Mouse (Mus musculus): Measurements from ENCODE around the gene Rusc2. TPM values are rescaled to one million over a fixed set of nuclear protein-coding genes. Genes with fewer than 3 reads are reported as not detected.

The Rusc2 gene
- polyA plus RNA-seq, 1 experiment from 2014 or later, result 1.4 TPM

GRCm38 (mm10) chr4:43432832-43433231, 51.1 kb downstream of the Rusc2 start:
- Histone ChIP-seq H3K4me2 (no peak overlapping the region), H3K36me3 (ENCODE audit: control insufficient read depth, insufficient read depth, low read length) (no peaks in the 10 kb centered on the region), H3K27ac (ENCODE audit: low read depth, low read length) (no peak overlapping the region), H3K27me3 (replicated peaks; ENCODE audit: control insufficient read depth, insufficient read depth, low read length) (peaks cover 20% of the 10 kb centered on the region), H3K4me1 (replicated peaks; ENCODE audit: control insufficient read depth, insufficient read depth, low read length) (no peaks in the 10 kb centered on the region; the same call in 1 of the 2 replicates), H3K9ac (ENCODE audit: low read depth, low read length) (no peak overlapping the region), H3K4me3 (ENCODE audit: low read depth, low read length) (no peak overlapping the region), H3K9me3 (ENCODE audit: control insufficient read depth, low read length) (no peaks in the 10 kb centered on the region)
- DNase-seq (ENCODE audit: low spot score) (no peak), ATAC-seq (replicated peaks; ENCODE audit: low FRiP score) (no peak)
- 76% methylated on average over 1 of the region's 1 CpGs for WGBS

- Histone ChIP-seq H3K9ac (ENCODE audit: low read depth, low read length) (peak within 1 kb of the TSS; percentile 84), H3K36me3 (ENCODE audit: control insufficient read depth, insufficient read depth, low read length) (no peaks in the 10 kb centered on the region; the same call in 1 of the 2 replicates), H3K9me3 (ENCODE audit: control insufficient read depth, low read length) (no peaks in the 10 kb centered on the region), H3K27me3 (replicated peaks; ENCODE audit: control insufficient read depth, insufficient read depth, low read length) (no peaks in the 10 kb centered on the region; the same call in none of the 2 replicates), H3K4me1 (replicated peaks; ENCODE audit: control insufficient read depth, insufficient read depth, low read length) (0 out of 2 replicates have a peak, but pooled peaks cover 8% of the 10 kb centered on the region), H3K27ac (ENCODE audit: low read depth, low read length) (peak within 1 kb of the TSS; percentile 84), H3K4me3 (ENCODE audit: low read depth, low read length) (peak within 1 kb of the TSS; percentile 72), H3K4me2 (peak within 1 kb of the TSS; percentile 88)
- ATAC-seq (replicated peaks; ENCODE audit: low FRiP score) (no peak), DNase-seq (ENCODE audit: low spot score) (no peak)
- whole genome bisulfite sequencing, result 26% methylated on average over 4 of the region's 4 CpGs
Observed at GRCm38 (mm10) chr4:43441639-43442038, 59.9 kb downstream of the Rusc2 start, which contains the start of gene Tesk1. Gene Tesk1, plus strand, starts transcription at chr4:43441939.

- no peaks in the 10 kb centered on the region; the same call in none of the 2 replicates for H3K27me3 ChIP-seq (replicated peaks; ENCODE audit: control insufficient read depth, insufficient read depth, low read length)
- H3K4me2 ChIP-seq, result peak overlapping the region; percentile 88
- H3K9ac ChIP-seq (ENCODE audit: low read depth, low read length), result peak overlapping the region; percentile 84
- no peaks in the 10 kb centered on the region for H3K9me3 ChIP-seq (ENCODE audit: control insufficient read depth, low read length)
- DNase-seq (ENCODE audit: low spot score) (peak; percentile 98), ATAC-seq (replicated peaks; ENCODE audit: low FRiP score) (peak; percentile 94)
- peak overlapping the region; percentile 84 for H3K27ac ChIP-seq (ENCODE audit: low read depth, low read length)
- WGBS, result under 1% methylated on average over 33 of the region's 33 CpGs
- 0 out of 2 replicates have a peak, but pooled peaks cover 8% of the 10 kb centered on the region for H3K4me1 ChIP-seq (replicated peaks; ENCODE audit: control insufficient read depth, insufficient read depth, low read length)
- H3K36me3 ChIP-seq (ENCODE audit: control insufficient read depth, insufficient read depth, low read length), result peaks cover 2% of the 10 kb centered on the region; the same call in 1 of the 2 replicates
- peak overlapping the region; percentile 72 for H3K4me3 ChIP-seq (ENCODE audit: low read depth, low read length)
Observed at GRCm38 (mm10) chr4:43442044-43442443, 60.3 kb downstream of the Rusc2 start.

- ATAC-seq (replicated peaks; ENCODE audit: low FRiP score) (peak; percentile 72), DNase-seq (ENCODE audit: low spot score) (peak; percentile 78)
- Histone ChIP-seq H3K27me3 (replicated peaks; ENCODE audit: control insufficient read depth, insufficient read depth, low read length) (no peaks in the 10 kb centered on the region; the same call in none of the 2 replicates), H3K36me3 (ENCODE audit: control insufficient read depth, insufficient read depth, low read length) (peaks cover 2% of the 10 kb centered on the region; the same call in 1 of the 2 replicates), H3K9ac (ENCODE audit: low read depth, low read length) (peak overlapping the region; percentile 84), H3K4me1 (replicated peaks; ENCODE audit: control insufficient read depth, insufficient read depth, low read length) (0 out of 2 replicates have a peak, but pooled peaks cover 8% of the 10 kb centered on the region), H3K9me3 (ENCODE audit: control insufficient read depth, low read length) (no peaks in the 10 kb centered on the region), H3K27ac (ENCODE audit: low read depth, low read length) (peak overlapping the region; percentile 84), H3K4me3 (ENCODE audit: low read depth, low read length) (peak overlapping the region; percentile 72), H3K4me2 (peak overlapping the region; percentile 88)
- under 1% methylated on average over 88 of the region's 88 CpGs for WGBS
Observed at GRCm38 (mm10) chr4:43442456-43443361, 60.9 kb downstream of the Rusc2 start.

- WGBS, result 4% methylated on average over 28 of the region's 28 CpGs
- no peak for ATAC-seq (replicated peaks; ENCODE audit: low FRiP score)
Observed at GRCm38 (mm10) chr4:43443511-43443910, 61.7 kb downstream of the Rusc2 start.

GRCm38 (mm10) chr4:43447251-43447650, 65.5 kb downstream of the Rusc2 start:
- no peak overlapping the region for H3K9ac ChIP-seq (ENCODE audit: low read depth, low read length)
- peaks cover 2% of the 10 kb centered on the region; the same call in 1 of the 2 replicates for H3K36me3 ChIP-seq (ENCODE audit: control insufficient read depth, insufficient read depth, low read length)
- DNase-seq (ENCODE audit: low spot score) (no peak), ATAC-seq (replicated peaks; ENCODE audit: low FRiP score) (no peak)
- H3K4me1 ChIP-seq (replicated peaks; ENCODE audit: control insufficient read depth, insufficient read depth, low read length), result 0 out of 2 replicates have a peak, but pooled peaks cover 8% of the 10 kb centered on the region
- WGBS, result 96% methylated on average over 13 of the region's 13 CpGs
- H3K4me3 ChIP-seq (ENCODE audit: low read depth, low read length), result no peak overlapping the region
- peaks cover 5% of the 10 kb centered on the region for H3K27me3 ChIP-seq (replicated peaks; ENCODE audit: control insufficient read depth, insufficient read depth, low read length)
- H3K27ac ChIP-seq (ENCODE audit: low read depth, low read length), result no peak overlapping the region
- H3K4me2 ChIP-seq, result no peak overlapping the region
- no peaks in the 10 kb centered on the region for H3K9me3 ChIP-seq (ENCODE audit: control insufficient read depth, low read length)

More at GRCm38 (mm10) chr4:43443511-43443910, 61.7 kb downstream of the Rusc2 start:
- H3K36me3 ChIP-seq (ENCODE audit: control insufficient read depth, insufficient read depth, low read length), result peaks cover 2% of the 10 kb centered on the region; the same call in 1 of the 2 replicates
- no peak for DNase-seq (ENCODE audit: low spot score)
- H3K27me3 ChIP-seq (replicated peaks; ENCODE audit: control insufficient read depth, insufficient read depth, low read length), result no peaks in the 10 kb centered on the region; the same call in none of the 2 replicates
- H3K4me2 ChIP-seq, result peak overlapping the region; percentile 88
- H3K9me3 ChIP-seq (ENCODE audit: control insufficient read depth, low read length), result no peaks in the 10 kb centered on the region
- H3K4me1 ChIP-seq (replicated peaks; ENCODE audit: control insufficient read depth, insufficient read depth, low read length), result 0 out of 2 replicates have a peak, but pooled peaks cover 8% of the 10 kb centered on the region
- peak overlapping the region; percentile 72 for H3K4me3 ChIP-seq (ENCODE audit: low read depth, low read length)
- peak overlapping the region; percentile 84 for H3K9ac ChIP-seq (ENCODE audit: low read depth, low read length)
- H3K27ac ChIP-seq (ENCODE audit: low read depth, low read length), result 0 out of 2 replicates have a peak overlapping the region, but pooled peaks have one; percentile 4

GRCm38 (mm10) chr4:43448554-43448953, 66.8 kb downstream of the Rusc2 start:
- WGBS, result 80% methylated on average over 3 of the region's 3 CpGs
- no peak overlapping the region for H3K9ac ChIP-seq (ENCODE audit: low read depth, low read length)
- no peak overlapping the region for H3K4me3 ChIP-seq (ENCODE audit: low read depth, low read length)
- ATAC-seq (replicated peaks; ENCODE audit: low FRiP score) (no peak), DNase-seq (ENCODE audit: low spot score) (no peak)
- H3K27me3 ChIP-seq (replicated peaks; ENCODE audit: control insufficient read depth, insufficient read depth, low read length), result peaks cover 18% of the 10 kb centered on the region
- H3K4me1 ChIP-seq (replicated peaks; ENCODE audit: control insufficient read depth, insufficient read depth, low read length), result 0 out of 2 replicates have a peak, but pooled peaks cover 5% of the 10 kb centered on the region
- no peak overlapping the region for H3K4me2 ChIP-seq
- no peak overlapping the region for H3K27ac ChIP-seq (ENCODE audit: low read depth, low read length)
- H3K36me3 ChIP-seq (ENCODE audit: control insufficient read depth, insufficient read depth, low read length), result peaks cover 2% of the 10 kb centered on the region; the same call in 1 of the 2 replicates
- H3K9me3 ChIP-seq (ENCODE audit: control insufficient read depth, low read length), result no peaks in the 10 kb centered on the region

GRCm38 (mm10) chr4:43452315-43452714, 70.5 kb downstream of the Rusc2 start:
- ATAC-seq (replicated peaks; ENCODE audit: low FRiP score) (no peak), DNase-seq (ENCODE audit: low spot score) (no peak)
- H3K4me2 ChIP-seq, result no peak overlapping the region
- H3K4me1 ChIP-seq (replicated peaks; ENCODE audit: control insufficient read depth, insufficient read depth, low read length), result no peaks in the 10 kb centered on the region; the same call in 1 of the 2 replicates
- no peaks in the 10 kb centered on the region; the same call in 1 of the 2 replicates for H3K36me3 ChIP-seq (ENCODE audit: control insufficient read depth, insufficient read depth, low read length)
- H3K27me3 ChIP-seq (replicated peaks; ENCODE audit: control insufficient read depth, insufficient read depth, low read length), result peaks cover 35% of the 10 kb centered on the region
- H3K9ac ChIP-seq (ENCODE audit: low read depth, low read length), result no peak overlapping the region
- H3K27ac ChIP-seq (ENCODE audit: low read depth, low read length), result no peak overlapping the region
- H3K9me3 ChIP-seq (ENCODE audit: control insufficient read depth, low read length), result no peaks in the 10 kb centered on the region
- H3K4me3 ChIP-seq (ENCODE audit: low read depth, low read length), result no peak overlapping the region
- 44% methylated on average over 11 of the region's 11 CpGs for WGBS
